Mouse (Mus musculus): Measurements from ENCODE around the gene Hus1.

The Hus1 gene

GRCm38 (mm10) chr11:9010853-9011339 is at the start of gene Hus1:
Gene Hus1 (minus strand): TSS chr11:9011191.
- DNase-seq, result peak; percentile 66

- no peak for DNase-seq
Measured at GRCm38 (mm10) chr11:9060484-9060883, 49.5 kb upstream of the Hus1 start.

- DNase-seq, result no peak
Measured at GRCm38 (mm10) chr11:9060029-9060428, 49.0 kb upstream of the Hus1 start.

GRCm38 (mm10) chr11:9057711-9058110 is 46.7 kb upstream of the Hus1 start:
- no peak for DNase-seq

GRCm38 (mm10) chr11:9056937-9057336 is 45.9 kb upstream of the Hus1 start:
- DNase-seq, result no peak

GRCm38 (mm10) chr11:9051895-9052294 is 40.9 kb upstream of the Hus1 start:
- DNase-seq, result no peak

- DNase-seq, result no peak
Measured at GRCm38 (mm10) chr11:9050241-9050640, 39.2 kb upstream of the Hus1 start.

- no peak for DNase-seq
Measured at GRCm38 (mm10) chr11:9048703-9049060, 37.7 kb upstream of the Hus1 start, which contains the start of gene Sun3. Gene Sun3 (minus strand): TSS chr11:9048991.

- DNase-seq, result peak; percentile 88
Measured at GRCm38 (mm10) chr11:9048011-9048702, 37.2 kb upstream of the Hus1 start, which contains the start of gene Gm11992. Gene Gm11992 (plus strand): TSS chr11:9048594.

- no peak for DNase-seq
Measured at GRCm38 (mm10) chr11:9047044-9047443, 36.1 kb upstream of the Hus1 start.

GRCm38 (mm10) chr11:9046546-9046945 is 35.6 kb upstream of the Hus1 start:
- no peak for DNase-seq

GRCm38 (mm10) chr11:9031530-9031929 is 20.5 kb upstream of the Hus1 start:
- no peak for DNase-seq

- DNase-seq, result no peak
Measured at GRCm38 (mm10) chr11:9025211-9025610, 14.2 kb upstream of the Hus1 start.

- DNase-seq, result no peak
Measured at GRCm38 (mm10) chr11:9024782-9025181, 13.8 kb upstream of the Hus1 start.

- DNase-seq, result no peak
Measured at GRCm38 (mm10) chr11:9020207-9020606, 9.2 kb upstream of the Hus1 start.

GRCm38 (mm10) chr11:9018491-9019267 is 7.7 kb upstream of the Hus1 start:
- DNase-seq, result no peak

GRCm38 (mm10) chr11:9014740-9015139 is 3.7 kb upstream of the Hus1 start:
- no peak for DNase-seq

- DNase-seq, result no peak
Measured at GRCm38 (mm10) chr11:9011348-9011747, 357 bp upstream of the Hus1 start.

GRCm38 (mm10) chr11:9010416-9010815 is 575 bp downstream of the Hus1 start:
- DNase-seq, result no peak

- DNase-seq, result no peak
Measured at GRCm38 (mm10) chr11:9008761-9009160, 2.2 kb downstream of the Hus1 start.

- DNase-seq, result no peak
Measured at GRCm38 (mm10) chr11:8988084-8988483, 22.9 kb downstream of the Hus1 start.

GRCm38 (mm10) chr11:8986058-8986457 is 24.9 kb downstream of the Hus1 start:
- no peak for DNase-seq

GRCm38 (mm10) chr11:8983237-8983861 is 27.6 kb downstream of the Hus1 start:
- peak; percentile 64 for DNase-seq

GRCm38 (mm10) chr11:8978154-8978553 is 32.8 kb downstream of the Hus1 start:
- no peak for DNase-seq
